ENCODE assay signal across 22 mouse cellular contexts in genomic region chr2:103846271-103846670, GRCm38 (mm10). TPM values are rescaled to one million over a fixed set of nuclear protein-coding genes. Genes with fewer than 3 reads are reported as not detected.
A peak's percentile ranks its signal among the peaks of the same experiment; 100 is the strongest.
DNase-seq lines count a peak whose midpoint lies in the region; ATAC-seq and TF ChIP-seq lines count a peak whose summit lies in the region.
"Had no signal": no experiment of that assay in that cellular context is flagged by ENCODE, and none has a peak within 500 bp of the region (broad histone marks: within the 10 kb centered on the region; RNA-seq: fewer than 3 reads in every experiment).

No protein-coding gene starts in this region.

- no peaks in the 10 kb centered on the region; the same call in 1 of the 2 replicates for H3K4me1 ChIP-seq in heart, adult 2 months (ENCODE audit: control insufficient read depth, insufficient read depth, low read length)
- no peaks in the 10 kb centered on the region for H3K4me1 ChIP-seq in limb, embryonic 14.5 days (ENCODE audit: control insufficient read depth, insufficient read depth, low read length)
- H3K4me1 ChIP-seq in limb, embryonic 10.5 days, result no peaks in the 10 kb centered on the region
- H3K4me1 ChIP-seq in liver, postnatal 0 days (ENCODE audit: insufficient read depth), result peaks cover 4% of the 10 kb centered on the region; the same call in 1 of the 2 replicates
- H3K4me1 ChIP-seq: embryonic facial prominence, embryonic 12.5 days; embryonic facial prominence, embryonic 15.5 days; forebrain, embryonic 10.5 days; forebrain, embryonic 12.5 days had no signal

- no peaks in the 10 kb centered on the region for H3K79me2 ChIP-seq in heart, adult 2 months (replicated peaks; ENCODE audit: control insufficient read depth, insufficient read depth, low read length)

- H3K9me3 ChIP-seq in limb, embryonic 14.5 days (ENCODE audit: control insufficient read depth, low read length), result no peaks in the 10 kb centered on the region
- H3K9me3 ChIP-seq in limb, embryonic 10.5 days (replicated peaks), result no peaks in the 10 kb centered on the region
- H3K9me3 ChIP-seq in liver, postnatal 0 days (ENCODE audit: low read length), result no peaks in the 10 kb centered on the region
- H3K9me3 ChIP-seq: embryonic facial prominence, embryonic 12.5 days; embryonic facial prominence, embryonic 15.5 days; forebrain, embryonic 10.5 days; forebrain, embryonic 12.5 days had no signal

- no peak overlapping the region for H3K9ac ChIP-seq in heart, adult 2 months (ENCODE audit: low read depth, low read length)
- no peak overlapping the region for H3K9ac ChIP-seq in limb, embryonic 14.5 days (ENCODE audit: low read depth, low read length, severe bottlenecking)
- no peak overlapping the region for H3K9ac ChIP-seq in liver, postnatal 0 days (replicated peaks)
- H3K9ac ChIP-seq: embryonic facial prominence, embryonic 12.5 days; embryonic facial prominence, embryonic 15.5 days; forebrain, embryonic 12.5 days had no signal

- no peak for TF ChIP-seq POLR2A in heart, adult 2 months (IDR thresholded peaks at IDR 0.05; ENCODE audit: insufficient read depth, low read depth, low read length)
- TF ChIP-seq POLR2A in limb, embryonic 14.5 days (IDR thresholded peaks at IDR 0.05; ENCODE audit: borderline replicate concordance, extremely low read depth, insufficient read depth, insufficient read length), result no peak

- H3K4me3 ChIP-seq in heart, adult 2 months, result no peak overlapping the region
- no peak overlapping the region for H3K4me3 ChIP-seq in limb, embryonic 14.5 days (replicated peaks; ENCODE audit: low read length)
- no peak overlapping the region for H3K4me3 ChIP-seq in limb, embryonic 10.5 days
- H3K4me3 ChIP-seq in liver, postnatal 0 days (ENCODE audit: low read depth, low read length), result no peak overlapping the region
- H3K4me3 ChIP-seq: embryonic facial prominence, embryonic 12.5 days; embryonic facial prominence, embryonic 15.5 days; erythroblast, embryonic 14.5 days; forebrain, embryonic 10.5 days; forebrain, embryonic 12.5 days had no signal

- DNase-seq in heart, adult 11 months, result peak; percentile 40
- DNase-seq in heart, adult 2 months, result no peak
- DNase-seq in limb, embryonic 14.5 days (ENCODE audit: low spot score), result peak; percentile 1
- DNase-seq in limb, embryonic 10.5 days (ENCODE audit: low spot score), result no peak
- DNase-seq in liver, postnatal 0 days, result no peak
- DNase-seq in liver, result no peak
- DNase-seq: adrenal gland, postnatal 10 days; adrenal gland, postnatal 25 days; cerebellum, adult 11 months; cerebellum, adult 18-20 months; cerebellum, adult 8-10 months; cerebellum, adult 9-11 months; cerebellum, postnatal 14 days; cerebellum, postnatal 36 days; embryo, embryonic 11 days had no signal

- no peak for ATAC-seq in limb, embryonic 14.5 days (ENCODE audit: low FRiP score, low read depth)
- ATAC-seq in liver, postnatal 0 days, result no peak
- ATAC-seq: forebrain, embryonic 14.5 days; forebrain, embryonic 16.5 days had no signal

- H3K4me2 ChIP-seq in limb, embryonic 14.5 days (replicated peaks; ENCODE audit: low read depth, low read length, severe bottlenecking), result no peak overlapping the region
- H3K4me2 ChIP-seq in liver, postnatal 0 days (ENCODE audit: low read depth, low read length), result no peak overlapping the region
- H3K4me2 ChIP-seq: embryonic facial prominence, embryonic 12.5 days; embryonic facial prominence, embryonic 15.5 days; forebrain, embryonic 12.5 days had no signal

- no peak overlapping the region for H3K27ac ChIP-seq in heart, adult 2 months
- H3K27ac ChIP-seq in limb, embryonic 14.5 days (replicated peaks; ENCODE audit: low read depth, low read length), result no peak overlapping the region
- H3K27ac ChIP-seq in limb, embryonic 10.5 days, result no peak overlapping the region
- 0 out of 2 replicates have a peak overlapping the region, but pooled peaks have one; percentile 29 for H3K27ac ChIP-seq in liver, postnatal 0 days (ENCODE audit: low read depth)
- H3K27ac ChIP-seq: embryonic facial prominence, embryonic 12.5 days; embryonic facial prominence, embryonic 15.5 days; forebrain, embryonic 10.5 days; forebrain, embryonic 12.5 days had no signal

- TF ChIP-seq CTCF in heart, adult 2 months (IDR thresholded peaks at IDR 0.05), result no peak
- no peak for TF ChIP-seq CTCF in liver, postnatal 0 days (IDR thresholded peaks at IDR 0.05; ENCODE audit: low read depth)

- intact Hi-C loops in heart, adult 2 months (cut with DNase I), result loop anchor here (5.0 to 10.0 kb wide), 2 partner anchors 49 to 391 kb away; partner anchors contain the start of gene Caprin1

- no peak for TF ChIP-seq EP300 in heart, adult 2 months (IDR thresholded peaks at IDR 0.05; ENCODE audit: insufficient read depth, low read depth, low read length)
- no peak for TF ChIP-seq EP300 in liver, postnatal 0 days (IDR thresholded peaks at IDR 0.05; ENCODE audit: low read depth)

- WGBS in heart, adult 2 months, result 82% methylated on average over 4 of the region's 4 CpGs
- 88% methylated on average over 4 of the region's 4 CpGs for WGBS in limb, embryonic 14.5 days
- WGBS in limb, embryonic 10.5 days, result 90% methylated on average over 4 of the region's 4 CpGs
- 79% methylated on average over 4 of the region's 4 CpGs for WGBS in liver, postnatal 0 days (ENCODE audit: insufficient replicate concordance)

- H3K36me3 ChIP-seq in heart, adult 2 months (ENCODE audit: control insufficient read depth, insufficient read depth, low read length), result no peaks in the 10 kb centered on the region
- H3K36me3 ChIP-seq in limb, embryonic 14.5 days (ENCODE audit: control insufficient read depth, insufficient read depth, low read length), result no peaks in the 10 kb centered on the region
- H3K36me3 ChIP-seq in limb, embryonic 10.5 days, result no peaks in the 10 kb centered on the region
- H3K36me3 ChIP-seq in liver, postnatal 0 days (replicated peaks; ENCODE audit: insufficient read depth, low read length), result no peaks in the 10 kb centered on the region
- H3K36me3 ChIP-seq: embryonic facial prominence, embryonic 12.5 days; embryonic facial prominence, embryonic 15.5 days; forebrain, embryonic 10.5 days; forebrain, embryonic 12.5 days had no signal

- no peaks in the 10 kb centered on the region for H3K27me3 ChIP-seq in heart, adult 2 months (ENCODE audit: control insufficient read depth, insufficient read depth, low read length)
- H3K27me3 ChIP-seq in limb, embryonic 14.5 days (ENCODE audit: control insufficient read depth, insufficient read depth, low read length), result no peaks in the 10 kb centered on the region
- no peaks in the 10 kb centered on the region for H3K27me3 ChIP-seq in limb, embryonic 10.5 days (ENCODE audit: low read depth, poor library complexity, severe bottlenecking)
- no peaks in the 10 kb centered on the region for H3K27me3 ChIP-seq in liver, postnatal 0 days (ENCODE audit: insufficient read depth, low read length)
- H3K27me3 ChIP-seq: embryonic facial prominence, embryonic 12.5 days; embryonic facial prominence, embryonic 15.5 days; forebrain, embryonic 12.5 days had no signal

RNA-seq across cellular contexts. Expression of gene Caprin1, which starts 48.8 kb away (rescaled TPM):
- total RNA-seq in heart, adult 2 months (2021), result 100 to 1,000 TPM; 190 to 204 TPM
- polyA plus RNA-seq in heart, adult 2 months (2012; rRNA removed), result 56.1 and 94.6 TPM in 2 replicates
- polyA plus RNA-seq in limb, embryonic 14.5 days (2012; rRNA removed), result 224 and 260 TPM in 2 replicates
- 314 and 337 TPM in 2 replicates for polyA plus RNA-seq in limb, embryonic 14.5 days (2014; fragmentation: Nextera tagmentation; extraction: Ambion mirVana)
- polyA plus RNA-seq in limb, embryonic 10.5 days (2016; fragmentation: Nextera tagmentation; extraction: Ambion mirVana), result 513 and 547 TPM in 2 replicates
- 61.9 and 69.2 TPM in 2 replicates for polyA plus RNA-seq in liver, postnatal 0 days (2015; fragmentation: Nextera tagmentation; extraction: Ambion mirVana)

Comparison
In these comparisons a context has a peak if more than half of its experiments do, and no peak if none do; other contexts are left out.
1. DNase-seq: peak in heart, adult 11 months (single experiment) and limb, embryonic 14.5 days (single experiment); none in heart, adult 2 months (0 of 2), limb, embryonic 10.5 days (single experiment), liver, postnatal 0 days (single experiment) and liver (single experiment).